Comparison of ENCODE assay signal across 15 mouse cellular contexts in the genomic region with DNA sequence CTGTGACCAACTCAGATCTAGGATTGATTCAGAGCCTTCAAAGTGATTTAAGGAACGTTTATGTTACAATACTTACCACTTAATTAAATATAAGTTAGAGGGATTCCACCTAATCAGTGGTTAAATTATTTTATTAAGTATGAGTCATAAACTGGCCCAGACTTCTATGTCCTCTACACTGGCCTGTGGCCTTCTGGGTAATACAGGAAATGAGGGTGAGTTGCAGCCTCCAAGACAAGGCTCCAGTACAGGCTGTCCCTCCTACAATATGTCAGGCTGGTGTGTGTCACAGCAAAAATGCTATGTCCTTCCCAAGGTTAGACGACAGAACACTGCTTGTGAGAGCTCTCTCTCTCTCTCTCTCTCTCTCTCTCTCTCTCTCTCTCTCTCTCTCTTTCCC.
"Had no signal": no experiment of that assay in that cellular context is flagged by ENCODE, and none has a peak within 500 bp of the region (broad histone marks: within the 10 kb centered on the region; RNA-seq: fewer than 3 reads in every experiment).

No protein-coding gene starts in this region.

- H3K4me3 ChIP-seq: liver, embryonic 15.5 days; megakaryocyte, embryonic 14.5 days; midbrain, embryonic 15.5 days; neural tube, embryonic 12.5 days had no signal

- H3K4me1 ChIP-seq: liver, embryonic 15.5 days; midbrain, embryonic 15.5 days; neural tube, embryonic 12.5 days had no signal

- H3K27me3 ChIP-seq: liver, embryonic 15.5 days; megakaryocyte, embryonic 14.5 days; midbrain, embryonic 15.5 days; neural tube, embryonic 12.5 days had no signal

- H3K36me3 ChIP-seq: liver, embryonic 15.5 days; midbrain, embryonic 15.5 days; neural tube, embryonic 12.5 days had no signal

- H3K9ac ChIP-seq: liver, embryonic 15.5 days; midbrain, embryonic 15.5 days; neural tube, embryonic 12.5 days had no signal

- H3K4me2 ChIP-seq: liver, embryonic 11.5 days; liver, embryonic 15.5 days; midbrain, embryonic 11.5 days; midbrain, embryonic 15.5 days; neural tube, embryonic 12.5 days had no signal

- ATAC-seq: midbrain, embryonic 15.5 days had no signal

- H3K27ac ChIP-seq: liver, embryonic 15.5 days; macrophage; midbrain, embryonic 15.5 days; neural tube, embryonic 12.5 days had no signal

- DNase-seq: kidney, adult 9 months; kidney, postnatal 10 days; left cerebral cortex, postnatal 4 days; lung, adult 2 months; right cerebral cortex, postnatal 4 days; spleen, adult 18-20 months; thymus, adult 18-20 months; thymus, postnatal 14 days had no signal

- H3K9me3 ChIP-seq: liver, embryonic 15.5 days; midbrain, embryonic 15.5 days; neural tube, embryonic 12.5 days had no signal
